Mouse (Mus musculus) small intestine, adult 2 months (tissue): ENCODE results near the gene Csnk2a2.

Source experiments
- CTCF ChIP-seq: fragments of 200-500 bp; IDR thresholded peaks from 2 replicates; pipeline ENCODE4 v1.5.1; 2012; ENCODE audit warnings: low read depth, mild to moderate bottlenecking, control low read depth, inconsistent platforms, low read length, moderate library complexity, mixed read lengths; ENCODE audit not compliant: insufficient replicate concordance, insufficient read length; ENCODE audit errors: extremely low read depth
- POLR2A ChIP-seq: fragments of 200-500 bp; IDR thresholded peaks from 2 replicates; pipeline ENCODE4 v1.6.1; 2012; ENCODE audit warnings: low read depth, mild to moderate bottlenecking, control low read depth, inconsistent platforms, low read length, moderate library complexity

- TF ChIP-seq CTCF = no peak
- no peak for TF ChIP-seq POLR2A
Measured at GRCm38 (mm10) chr8:95466543-95466942, 23.3 kb downstream of the Csnk2a2 start.
